Mouse (Mus musculus) limb, embryonic 15.5 days (tissue): Measurements from ENCODE around the gene Ptpn14. TPM values are rescaled to one million over a fixed set of nuclear protein-coding genes. Genes with fewer than 3 reads are reported as not detected.

Experiments used
- ATAC-seq: fragments of 200-750 bp; cut with Nextera tagmentation; 2 replicates; pipeline ENCODE4 v1.8.0; 2017; ENCODE audit warnings: low read depth, moderate TSS enrichment; ENCODE audit not compliant: insufficient number of reproducible peaks, low FRiP score, low TSS enrichment
- H3K27ac ChIP-seq: fragments of 300-500 bp; sonication (generic); 2 replicates; pipeline ENCODE4 v1.5.1; 2015; ENCODE audit warnings: moderate library complexity, mild to moderate bottlenecking, inconsistent platforms
- H3K27me3 ChIP-seq: fragments of 300-500 bp; sonication (generic); 2 replicates; pipeline ENCODE4 v1.6.1; 2015; ENCODE audit warnings: inconsistent platforms
- H3K36me3 ChIP-seq: fragments of 300-500 bp; sonication (generic); 2 replicates; pipeline ENCODE4 v1.6.1; 2015; ENCODE audit warnings: inconsistent platforms
- H3K4me1 ChIP-seq: fragments of 300-500 bp; sonication (generic); 2 replicates; pipeline ENCODE4 v1.6.1; 2015; ENCODE audit warnings: inconsistent platforms
- H3K4me2 ChIP-seq: fragments of 300-500 bp; sonication (generic); 2 replicates; pipeline ENCODE4 v1.6.1; 2015; ENCODE audit warnings: mild to moderate bottlenecking, inconsistent platforms
- H3K4me3 ChIP-seq: fragments of 300-500 bp; sonication (generic); 2 replicates; pipeline ENCODE4 v1.5.1; 2015; ENCODE audit warnings: mild to moderate bottlenecking, inconsistent platforms
- H3K9ac ChIP-seq: fragments of 300-500 bp; sonication (generic); 2 replicates; pipeline ENCODE4 v1.6.1; 2015; ENCODE audit warnings: inconsistent platforms
- H3K9me3 ChIP-seq: fragments of 300-500 bp; sonication (generic); 2 replicates; pipeline ENCODE4 v1.6.1; 2016; ENCODE audit warnings: inconsistent platforms
- WGBS: fragments of 180-500 bp; shearing (Covaris S2); methylation state at CpG from one replicate; pipeline ENCODE4 v1.1.7; 2015; 5-methylcytosine and 5-hydroxymethylcytosine counted together
- polyA plus RNA-seq: library from polyadenylated mRNA; unstranded; fragments of >200 nt; fragmentation: Nextera tagmentation; extraction: Ambion mirVana; gene quantifications from 2 replicates; pipeline ENCODE4 v1.2.1, GENCODE M21; 2015

The Ptpn14 gene
- polyA plus RNA-seq, 1 experiment from 2014 or later, result 11.8 TPM

- peaks cover 53% of the 10 kb centered on the region for H3K4me1 ChIP-seq
- 72% methylated on average over 6 of the region's 6 CpGs for WGBS
- no peaks in the 10 kb centered on the region for H3K9me3 ChIP-seq
- 0 out of 2 replicates have a peak, but pooled peaks cover 3% of the 10 kb centered on the region for H3K36me3 ChIP-seq
- no peak overlapping the region for H3K4me2 ChIP-seq
- no peak overlapping the region for H3K27ac ChIP-seq
- H3K4me3 ChIP-seq, result no peak overlapping the region
- no peak for ATAC-seq
- H3K9ac ChIP-seq, result no peak overlapping the region
- H3K27me3 ChIP-seq, result no peaks in the 10 kb centered on the region
Measured at GRCm38 (mm10) chr1:189777207-189777606, 49.1 kb downstream of the Ptpn14 start.

GRCm38 (mm10) chr1:189778343-189778742 lies 50.3 kb downstream of the Ptpn14 start:
- Histone ChIP-seq H3K4me3 (no peak overlapping the region), H3K4me1 (peaks cover 52% of the 10 kb centered on the region), H3K36me3 (no peaks in the 10 kb centered on the region), H3K4me2 (no peak overlapping the region), H3K9me3 (no peaks in the 10 kb centered on the region), H3K27me3 (no peaks in the 10 kb centered on the region), H3K27ac (peak overlapping the region; percentile 33; the same call in 1 of the 2 replicates), H3K9ac (no peak overlapping the region)
- ATAC-seq, result no peak; the same call in 1 of the 2 replicates
- 38% methylated on average over 5 of the region's 5 CpGs for WGBS

- ATAC-seq, result no peak
- Histone ChIP-seq H3K4me1 (peaks cover 45% of the 10 kb centered on the region), H3K36me3 (no peaks in the 10 kb centered on the region)
Measured at GRCm38 (mm10) chr1:189779226-189779625, 51.2 kb downstream of the Ptpn14 start.

GRCm38 (mm10) chr1:189781721-189782345 lies 53.8 kb downstream of the Ptpn14 start:
- peaks cover 61% of the 10 kb centered on the region for H3K4me1 ChIP-seq
- 63% methylated on average over 10 of the region's 10 CpGs for WGBS
- H3K27ac ChIP-seq, result no peak overlapping the region
- no peak overlapping the region for H3K9ac ChIP-seq
- H3K4me3 ChIP-seq, result no peak overlapping the region
- ATAC-seq, result no peak
- H3K4me2 ChIP-seq, result no peak overlapping the region
- H3K36me3 ChIP-seq, result no peaks in the 10 kb centered on the region
- no peaks in the 10 kb centered on the region for H3K9me3 ChIP-seq
- H3K27me3 ChIP-seq, result no peaks in the 10 kb centered on the region

More at GRCm38 (mm10) chr1:189779226-189779625, 51.2 kb downstream of the Ptpn14 start:
- Histone ChIP-seq H3K27ac (no peak overlapping the region), H3K9ac (no peak overlapping the region), H3K4me3 (no peak overlapping the region), H3K27me3 (no peaks in the 10 kb centered on the region), H3K9me3 (no peaks in the 10 kb centered on the region), H3K4me2 (no peak overlapping the region)
- 55% methylated on average over 3 of the region's 3 CpGs for WGBS

- Histone ChIP-seq H3K9ac (no peak overlapping the region), H3K36me3 (0 out of 2 replicates have a peak, but pooled peaks cover 6% of the 10 kb centered on the region), H3K4me2 (no peak overlapping the region), H3K27ac (no peak overlapping the region), H3K9me3 (no peaks in the 10 kb centered on the region), H3K4me1 (peaks cover 61% of the 10 kb centered on the region), H3K4me3 (no peak overlapping the region), H3K27me3 (no peaks in the 10 kb centered on the region)
- 70% methylated on average over 6 of the region's 6 CpGs for WGBS
- no peak for ATAC-seq
Measured at GRCm38 (mm10) chr1:189782709-189783108, 54.6 kb downstream of the Ptpn14 start.

DNA sequence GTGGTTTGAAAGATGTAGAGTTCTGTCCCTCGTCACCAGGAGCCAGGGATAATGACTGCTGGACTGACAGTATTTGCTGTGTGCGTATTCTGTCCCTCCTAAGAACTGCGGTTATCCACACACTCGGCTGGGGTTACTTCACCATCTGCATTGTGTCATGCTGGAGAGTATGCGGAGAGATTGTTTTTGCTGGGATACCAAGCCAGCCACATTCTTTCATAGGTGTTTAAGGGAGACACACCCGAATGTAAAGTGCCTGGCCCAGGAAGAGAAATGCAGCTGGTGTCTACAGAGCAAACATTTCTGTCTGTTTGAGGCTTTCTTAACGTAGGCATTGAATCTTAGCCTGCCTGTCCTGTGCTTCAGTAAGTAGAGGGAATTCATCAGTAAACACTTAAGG lies 56.4 kb downstream of the Ptpn14 start:
- 46% methylated on average over 7 of the region's 7 CpGs for WGBS
- Histone ChIP-seq H3K36me3 (0 out of 2 replicates have a peak, but pooled peaks cover 9% of the 10 kb centered on the region), H3K4me3 (no peak overlapping the region), H3K4me2 (no peak overlapping the region), H3K4me1 (peaks cover 46% of the 10 kb centered on the region), H3K9ac (no peak overlapping the region), H3K27ac (peak overlapping the region; percentile 65), H3K9me3 (no peaks in the 10 kb centered on the region), H3K27me3 (no peaks in the 10 kb centered on the region)
- ATAC-seq, result no peak

DNA sequence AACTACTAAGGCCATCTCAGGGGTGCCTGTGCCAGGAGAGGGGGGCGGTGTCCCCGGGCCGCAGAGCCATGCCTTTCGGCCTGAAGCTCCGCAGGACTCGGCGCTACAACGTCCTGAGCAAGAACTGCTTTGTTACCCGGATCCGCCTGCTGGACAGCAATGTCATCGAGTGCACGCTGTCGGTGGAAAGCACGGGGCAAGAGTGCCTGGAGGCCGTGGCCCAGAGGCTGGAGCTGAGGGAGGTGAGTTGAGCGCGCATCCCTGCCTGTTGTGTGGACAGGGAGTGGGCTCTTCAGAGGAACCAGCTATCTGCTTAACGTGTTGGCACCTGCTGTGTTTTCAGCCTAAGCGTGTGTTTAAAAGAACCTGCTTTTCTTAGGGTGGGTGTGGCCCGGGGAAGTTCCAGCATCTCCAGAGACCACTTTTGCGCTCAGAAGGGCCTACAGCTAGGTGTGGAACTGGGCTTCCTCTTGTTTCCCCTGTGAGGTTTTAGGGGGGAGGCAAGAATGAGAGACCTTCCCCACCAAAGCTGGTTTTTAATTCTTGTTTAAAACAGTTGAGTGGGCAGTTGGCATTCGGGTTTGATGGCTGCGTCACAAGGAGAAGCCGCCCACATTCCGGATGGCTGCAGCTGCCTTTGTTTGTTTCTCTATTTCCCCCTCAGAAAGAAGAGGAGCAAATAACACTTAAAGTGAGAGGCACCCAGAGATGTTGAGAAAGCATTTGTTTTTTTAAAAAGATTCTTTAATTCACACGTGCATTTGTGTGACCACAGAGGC lies 58.8 kb downstream of the Ptpn14 start:
- no peak overlapping the region for H3K4me2 ChIP-seq
- ATAC-seq, result no peak
- WGBS, result 72% methylated on average over 26 of the region's 26 CpGs
- H3K9ac ChIP-seq, result no peak overlapping the region
- no peaks in the 10 kb centered on the region for H3K9me3 ChIP-seq
- H3K4me3 ChIP-seq, result no peak overlapping the region
- H3K27me3 ChIP-seq, result no peaks in the 10 kb centered on the region
- H3K4me1 ChIP-seq, result peaks cover 39% of the 10 kb centered on the region
- H3K36me3 ChIP-seq, result peaks cover 12% of the 10 kb centered on the region; the same call in 1 of the 2 replicates
- H3K27ac ChIP-seq, result no peak overlapping the region

DNA sequence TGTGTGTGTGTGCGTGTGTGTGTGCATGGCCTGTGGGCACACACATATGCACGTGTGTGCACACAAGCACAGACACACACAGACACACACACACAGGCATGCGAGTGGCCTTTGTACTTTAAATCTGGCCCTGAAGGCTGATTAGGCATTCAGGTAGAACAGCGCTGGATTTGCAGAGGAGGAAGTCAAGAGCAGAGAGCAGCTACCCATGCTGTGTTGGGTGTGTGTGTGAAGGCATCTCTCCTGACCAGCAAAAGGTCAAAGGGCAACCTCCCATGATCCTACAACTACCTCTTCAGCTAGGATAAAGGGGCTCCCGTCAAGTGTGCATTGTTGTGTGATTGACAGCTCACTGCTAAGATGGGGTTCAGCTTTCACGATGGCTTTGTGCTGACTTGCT lies 61.5 kb downstream of the Ptpn14 start:
- Histone ChIP-seq H3K9me3 (no peaks in the 10 kb centered on the region), H3K27ac (no peak overlapping the region), H3K4me2 (no peak overlapping the region), H3K9ac (no peak overlapping the region), H3K27me3 (no peaks in the 10 kb centered on the region), H3K4me1 (peaks cover 40% of the 10 kb centered on the region), H3K36me3 (peaks cover 12% of the 10 kb centered on the region; the same call in 1 of the 2 replicates), H3K4me3 (no peak overlapping the region)
- no peak for ATAC-seq
- WGBS, result 73% methylated on average over 6 of the region's 6 CpGs

DNA sequence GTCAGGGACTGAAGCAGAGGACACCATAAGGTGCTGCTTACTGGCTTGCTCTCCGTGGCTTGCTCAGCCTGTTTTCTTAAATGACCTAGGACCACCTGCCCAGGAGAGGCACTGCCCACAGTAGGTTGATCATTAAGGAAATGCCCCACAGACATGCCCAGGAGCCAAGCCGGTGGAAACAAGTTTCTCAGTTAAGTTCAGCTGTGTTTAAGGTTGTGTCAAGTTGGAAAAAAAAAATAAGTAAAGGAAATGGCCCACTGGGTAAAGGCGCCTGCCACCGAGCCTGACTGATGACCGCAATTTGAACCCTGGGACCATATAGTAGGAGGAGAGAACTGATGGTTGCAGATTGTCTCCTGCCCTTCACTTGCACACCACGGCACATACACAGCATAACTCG lies 62.6 kb downstream of the Ptpn14 start:
- H3K4me3 ChIP-seq, result no peak overlapping the region
- no peaks in the 10 kb centered on the region for H3K27me3 ChIP-seq
- 60% methylated on average over 7 of the region's 7 CpGs for WGBS
- no peak overlapping the region for H3K9ac ChIP-seq
- H3K4me1 ChIP-seq, result peaks cover 29% of the 10 kb centered on the region
- H3K27ac ChIP-seq, result no peak overlapping the region
- no peak for ATAC-seq
- no peaks in the 10 kb centered on the region for H3K9me3 ChIP-seq
- H3K36me3 ChIP-seq, result peaks cover 12% of the 10 kb centered on the region; the same call in 1 of the 2 replicates
- no peak overlapping the region for H3K4me2 ChIP-seq

GRCm38 (mm10) chr1:189791534-189792217 lies 63.6 kb downstream of the Ptpn14 start:
- no peak overlapping the region for H3K9ac ChIP-seq
- peaks cover 12% of the 10 kb centered on the region; the same call in 1 of the 2 replicates for H3K36me3 ChIP-seq
- H3K4me2 ChIP-seq, result no peak overlapping the region
- H3K27me3 ChIP-seq, result no peaks in the 10 kb centered on the region
- peaks cover 23% of the 10 kb centered on the region for H3K4me1 ChIP-seq
- no peak for ATAC-seq
- no peak overlapping the region for H3K4me3 ChIP-seq
- no peaks in the 10 kb centered on the region for H3K9me3 ChIP-seq
- WGBS, result 78% methylated on average over 10 of the region's 10 CpGs
- no peak overlapping the region for H3K27ac ChIP-seq

- H3K9me3 ChIP-seq, result no peaks in the 10 kb centered on the region
- no peak overlapping the region for H3K9ac ChIP-seq
- H3K4me2 ChIP-seq, result no peak overlapping the region
- no peaks in the 10 kb centered on the region for H3K27me3 ChIP-seq
- peaks cover 22% of the 10 kb centered on the region for H3K4me1 ChIP-seq
- 57% methylated on average over 14 of the region's 14 CpGs for WGBS
- H3K27ac ChIP-seq, result no peak overlapping the region
- ATAC-seq, result no peak
- peaks cover 7% of the 10 kb centered on the region; the same call in 1 of the 2 replicates for H3K36me3 ChIP-seq
- no peak overlapping the region for H3K4me3 ChIP-seq
Measured at GRCm38 (mm10) chr1:189792560-189793195, 64.6 kb downstream of the Ptpn14 start.
